11 mouse cellular contexts compared by ENCODE assay signal in genomic region chr8:95432471-95432870, GRCm38 (mm10). TPM values are rescaled to one million over a fixed set of nuclear protein-coding genes. Genes with fewer than 3 reads are reported as not detected.
A peak's percentile ranks its signal among the peaks of the same experiment; 100 is the strongest.
DNase-seq lines count a peak whose midpoint lies in the region; ATAC-seq and TF ChIP-seq lines count a peak whose summit lies in the region.
"Had no signal": no experiment of that assay in that cellular context is flagged by ENCODE, and none has a peak within 500 bp of the region (broad histone marks: within the 10 kb centered on the region; RNA-seq: fewer than 3 reads in every experiment).

No protein-coding gene starts in this region.

- no peak for ATAC-seq in kidney, embryonic 14.5 days (ENCODE audit: low FRiP score, low TSS enrichment)
- ATAC-seq in forebrain, embryonic 15.5 days (replicated peaks): no peak
- ATAC-seq in liver, postnatal 0 days: no peak

- H3K9ac ChIP-seq in kidney, embryonic 14.5 days (ENCODE audit: low read depth, low read length): peak overlapping the region; percentile 94; the same call in 1 of the 2 replicates
- H3K9ac ChIP-seq in forebrain, embryonic 15.5 days (replicated peaks): 0 out of 2 replicates have a peak overlapping the region, but pooled peaks have one; percentile 5
- no peak overlapping the region for H3K9ac ChIP-seq in liver, postnatal 0 days (replicated peaks)

- H3K4me3 ChIP-seq in kidney, embryonic 14.5 days (ENCODE audit: low read length): no peak overlapping the region; the same call in 1 of the 2 replicates
- H3K4me3 ChIP-seq in forebrain, embryonic 15.5 days: peak overlapping the region; percentile 94; the same call in 1 of the 2 replicates
- no peak overlapping the region for H3K4me3 ChIP-seq in liver, postnatal 0 days (ENCODE audit: low read depth, low read length)

- H3K4me2 ChIP-seq in kidney, embryonic 14.5 days (replicated peaks; ENCODE audit: low read depth, low read length): peak overlapping the region; percentile 72; the same call in 1 of the 2 replicates
- peak overlapping the region; percentile 70 for H3K4me2 ChIP-seq in forebrain, embryonic 15.5 days (replicated peaks)
- peak overlapping the region; percentile 92; the same call in 1 of the 2 replicates for H3K4me2 ChIP-seq in liver, postnatal 0 days (ENCODE audit: low read depth, low read length)

- H3K27ac ChIP-seq in kidney, embryonic 14.5 days (ENCODE audit: low read depth, low read length): no peak overlapping the region
- no peak overlapping the region for H3K27ac ChIP-seq in forebrain, embryonic 15.5 days (replicated peaks)
- H3K27ac ChIP-seq in liver, postnatal 0 days (ENCODE audit: low read depth): peak overlapping the region; percentile 18; the same call in 1 of the 2 replicates

- TF ChIP-seq EP300 in liver, postnatal 0 days (IDR thresholded peaks at IDR 0.05; ENCODE audit: low read depth): no peak

- no peak for TF ChIP-seq CTCF in liver, postnatal 0 days (IDR thresholded peaks at IDR 0.05; ENCODE audit: low read depth)

- H3K36me3 ChIP-seq in kidney, embryonic 14.5 days (ENCODE audit: control insufficient read depth, insufficient read depth, low read length): no peaks in the 10 kb centered on the region
- H3K36me3 ChIP-seq in forebrain, embryonic 15.5 days: no peaks in the 10 kb centered on the region
- H3K36me3 ChIP-seq in liver, postnatal 0 days (replicated peaks; ENCODE audit: insufficient read depth, low read length): no peaks in the 10 kb centered on the region

- H3K4me1 ChIP-seq in kidney, embryonic 14.5 days (ENCODE audit: control insufficient read depth, insufficient read depth, low read length): peaks cover 46% of the 10 kb centered on the region
- peaks cover 72% of the 10 kb centered on the region for H3K4me1 ChIP-seq in forebrain, embryonic 15.5 days
- H3K4me1 ChIP-seq in liver, postnatal 0 days (ENCODE audit: insufficient read depth): peaks cover 44% of the 10 kb centered on the region

- H3K9me3 ChIP-seq in kidney, embryonic 14.5 days (ENCODE audit: control insufficient read depth, low read length): no peaks in the 10 kb centered on the region
- H3K9me3 ChIP-seq in forebrain, embryonic 15.5 days: no peaks in the 10 kb centered on the region
- H3K9me3 ChIP-seq in liver, postnatal 0 days (ENCODE audit: low read length): no peaks in the 10 kb centered on the region
- H3K9me3 ChIP-seq: megakaryocyte, embryonic 14.5 days had no signal

- H3K27me3 ChIP-seq in kidney, embryonic 14.5 days (ENCODE audit: control insufficient read depth, insufficient read depth, low read length): no peaks in the 10 kb centered on the region
- no peaks in the 10 kb centered on the region for H3K27me3 ChIP-seq in forebrain, embryonic 15.5 days
- no peaks in the 10 kb centered on the region for H3K27me3 ChIP-seq in liver, postnatal 0 days (ENCODE audit: insufficient read depth, low read length)
- H3K27me3 ChIP-seq: megakaryocyte, embryonic 14.5 days had no signal

- DNase-seq in cerebellum, adult 8-10 months: peak; percentile 11
- DNase-seq in cerebellum, postnatal 36 days: no peak
- no peak for DNase-seq in kidney, adult 9 months
- no peak for DNase-seq in liver, postnatal 0 days
- DNase-seq in embryo, embryonic 9.5 days (ENCODE audit: extremely low spot score): no peak
- no peak for DNase-seq in thymus, postnatal 14 days
- DNase-seq: adrenal gland, postnatal 25 days; right cerebral cortex, postnatal 14 days had no signal

- WGBS in kidney, embryonic 14.5 days: 76% methylated on average over 3 of the region's 3 CpGs
- WGBS in forebrain, embryonic 15.5 days: 65% methylated on average over 3 of the region's 3 CpGs
- 57% methylated on average over 3 of the region's 3 CpGs for WGBS in liver, postnatal 0 days (ENCODE audit: insufficient replicate concordance)

RNA-seq across cellular contexts. Expression of gene Cfap20, which starts 2.2 kb away (rescaled TPM):
- polyA plus RNA-seq in kidney, embryonic 14.5 days (2014; fragmentation: Nextera tagmentation; extraction: Ambion mirVana): 164 and 174 TPM in 2 replicates
- polyA plus RNA-seq in forebrain, embryonic 15.5 days (2015; fragmentation: Nextera tagmentation; extraction: Ambion mirVana): 131 and 141 TPM in 2 replicates
- 30.4 and 33.1 TPM in 2 replicates for polyA plus RNA-seq in liver, postnatal 0 days (2015; fragmentation: Nextera tagmentation; extraction: Ambion mirVana)

RNA-seq across cellular contexts. Expression of gene Csnk2a2, which starts 57.4 kb away (rescaled TPM):
- polyA plus RNA-seq in kidney, embryonic 14.5 days (2014; fragmentation: Nextera tagmentation; extraction: Ambion mirVana): 20.7 and 25.3 TPM in 2 replicates
- 9.8 and 10.6 TPM in 2 replicates for polyA plus RNA-seq in forebrain, embryonic 15.5 days (2015; fragmentation: Nextera tagmentation; extraction: Ambion mirVana)
- polyA plus RNA-seq in liver, postnatal 0 days (2015; fragmentation: Nextera tagmentation; extraction: Ambion mirVana): 3.8 and 4.7 TPM in 2 replicates
